Mouse (Mus musculus): ENCODE data around the gene A430033K04Rik.

DNA sequence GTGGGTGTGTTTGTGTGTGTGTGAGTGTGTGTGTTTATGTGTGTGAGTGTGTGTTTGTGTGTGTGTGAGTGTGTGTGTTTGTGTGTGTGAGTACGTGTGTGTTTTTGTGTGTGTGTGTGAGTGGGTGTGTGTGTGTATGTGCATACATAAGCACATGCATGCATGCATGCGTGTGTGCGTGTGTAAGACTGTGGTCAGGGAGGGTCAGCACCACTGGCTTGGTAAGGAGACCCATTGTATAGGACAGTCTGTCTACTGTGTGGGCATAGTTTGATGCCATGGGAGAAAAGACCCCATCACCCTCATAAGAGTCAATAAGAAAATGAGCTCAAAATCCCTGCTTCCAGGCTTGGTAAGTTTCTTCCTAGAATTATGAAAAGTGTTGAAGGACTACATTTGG is 34.7 kb downstream of the A430033K04Rik start:
- no peak for TF ChIP-seq CTCF (IDR thresholded peaks at IDR 0.05; ENCODE audit: low read depth)
- no peak for TF ChIP-seq EP300 (IDR thresholded peaks at IDR 0.05; ENCODE audit: low read depth)

Measured in heart, postnatal 0 days (tissue).